Mouse (Mus musculus): Measurements from ENCODE around the gene Nckap5. TPM values are rescaled to one million over a fixed set of nuclear protein-coding genes. Genes with fewer than 3 reads are reported as not detected.

Gene Nckap5
- polyA plus RNA-seq (2012; rRNA removed) = 0.30 and 1.3 TPM in 2 replicates

DNA sequence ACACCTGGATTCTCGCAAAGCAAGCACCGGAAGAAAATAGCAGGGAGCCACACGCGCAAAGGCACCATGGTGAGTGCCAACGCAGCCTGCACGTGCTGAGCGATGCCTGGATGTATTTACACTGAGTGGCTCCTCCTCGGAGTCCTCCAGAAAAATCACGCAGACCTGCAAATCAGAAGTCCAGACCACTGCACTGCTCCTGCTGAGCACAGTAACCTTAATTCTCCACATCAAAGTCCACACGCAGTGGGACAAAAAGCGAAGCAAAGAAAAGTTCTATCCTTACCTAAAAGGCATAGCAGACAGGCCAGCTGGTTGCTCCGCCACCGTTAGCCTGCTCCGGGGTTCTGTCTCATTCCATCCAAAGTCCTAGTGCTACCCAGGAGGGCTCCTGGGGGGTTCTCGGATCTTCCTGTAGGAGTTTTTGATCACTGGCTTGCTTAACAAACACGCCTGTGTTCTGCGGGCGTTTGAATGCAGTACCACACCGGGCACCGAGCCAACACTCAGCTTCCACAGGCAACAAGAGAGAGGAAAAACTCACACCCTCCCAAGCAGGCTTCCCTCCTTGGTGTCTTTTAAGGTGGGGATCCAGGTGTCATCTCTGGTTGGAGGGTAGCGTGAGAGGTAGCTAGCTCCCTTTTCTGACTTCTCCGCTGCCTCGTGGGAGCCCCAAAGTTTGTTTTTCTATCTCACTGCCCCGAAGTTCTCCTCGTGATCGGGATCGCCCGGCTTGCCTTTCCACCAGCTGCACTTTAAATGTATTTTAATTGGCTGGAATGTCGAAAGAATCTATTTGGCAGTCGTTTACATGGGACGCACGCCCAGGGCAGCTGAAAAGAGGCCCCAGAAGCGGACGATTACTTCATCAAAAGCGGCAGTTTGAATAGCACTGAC, at the start of gene Nckap5:
Gene Nckap5, minus strand, starts transcription at position 769 of the 897 bp plus-strand sequence.

DNA sequence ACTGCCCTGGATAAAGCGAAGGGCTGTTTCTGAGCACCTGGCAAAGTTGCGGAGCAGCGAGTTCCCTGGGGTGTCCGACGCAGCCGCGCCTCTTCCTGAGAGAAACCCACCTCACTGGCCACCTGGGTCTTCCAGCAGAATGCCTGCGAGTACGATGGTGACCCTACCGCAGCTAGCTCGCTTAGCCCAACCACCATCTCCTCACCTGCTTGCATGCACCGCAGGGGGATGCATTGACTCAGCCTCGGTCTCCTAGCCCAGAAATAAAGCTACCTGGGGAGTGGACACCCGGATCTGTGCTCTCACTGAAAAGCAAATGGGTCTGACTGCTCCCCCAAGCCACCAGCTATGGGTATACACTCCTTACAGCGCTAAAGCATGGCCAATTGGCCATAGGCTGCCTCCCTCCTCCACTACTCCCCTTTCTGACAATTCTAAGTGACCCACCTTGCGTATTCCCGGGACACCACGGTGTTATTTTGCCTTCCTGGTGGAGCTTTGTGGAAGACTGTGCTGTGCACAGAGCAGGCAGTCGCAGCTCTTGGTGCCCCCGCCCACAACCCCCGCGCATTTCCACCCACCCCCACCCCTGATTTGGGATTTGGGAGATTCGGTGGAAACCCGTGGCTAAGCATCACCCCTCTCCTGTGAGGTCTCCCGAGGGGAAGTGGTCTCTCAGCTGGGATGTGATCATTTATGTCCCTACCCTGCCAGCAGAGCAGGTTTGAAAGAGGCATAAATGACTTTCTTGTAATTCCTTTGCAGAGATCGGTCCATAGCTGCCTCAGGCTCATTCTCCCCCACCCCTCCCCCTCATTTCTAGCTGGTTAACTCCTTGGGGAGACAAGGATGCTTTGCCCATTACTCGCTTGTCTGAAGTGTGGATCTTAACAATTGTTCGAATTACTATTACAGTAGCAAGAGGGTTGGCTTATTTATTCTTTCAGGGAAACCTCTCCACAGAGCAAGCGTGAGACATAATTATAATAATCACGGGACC, 917.7 kb downstream of the Nckap5 start, which contains the start of gene Lypd1:
Gene Lypd1, minus strand, starts transcription at position 501 of the 1,000 bp plus-strand sequence.

Measured in stomach, adult 2 months (tissue).